Mouse (Mus musculus) ES-E14 (cell line): ENCODE measurements at regions not wholly inside any gene's neighbourhood (a gene's known extent, or its start where the extent isn't known, plus 50 kb on each side); places are given as distances from the start of the nearest gene placed in this dataset.

Experiments used
- DNase-seq: peaks from one replicate; pipeline ENCODE4 v3.0.0-alpha.2; 2013; ENCODE audit warnings: low read depth, low spot score
- H3K27ac ChIP-seq: 2 replicates; pipeline ENCODE4 v1.5.1; 2012; ENCODE audit warnings: low read depth, mild to moderate bottlenecking, low read length, moderate library complexity, mixed read lengths; ENCODE audit not compliant: poor library complexity, insufficient read depth, severe bottlenecking
- H3K36me3 ChIP-seq: 2 replicates; pipeline ENCODE4 v1.6.1; 2012; ENCODE audit warnings: mild to moderate bottlenecking, low read length, moderate library complexity, mixed read lengths; ENCODE audit not compliant: control insufficient read depth, poor library complexity, insufficient read depth, severe bottlenecking
- H3K4me1 ChIP-seq, 2 experiments: fragments of 150-350 bp in 1 of 2; sonication (generic) in 1 of 2; 2 replicates each; pipeline ENCODE4 v1.6.1; 2012; ENCODE audit warnings: low read length in 2 of 2, mild to moderate bottlenecking in 1 of 2, mixed read lengths in 1 of 2; ENCODE audit not compliant: control insufficient read depth in 2 of 2, insufficient read depth in 2 of 2, poor library complexity in 1 of 2
- H3K4me3 ChIP-seq, 2 experiments: fragments of 150-350 bp in 1 of 2; sonication (generic) in 1 of 2; 2 replicates each; pipeline ENCODE4 v1.5.1; 2012; ENCODE audit warnings: low read length in 2 of 2, low read depth in 1 of 2, mild to moderate bottlenecking in 1 of 2, mixed read lengths in 1 of 2; ENCODE audit not compliant: insufficient read depth in 1 of 2, poor library complexity in 1 of 2, severe bottlenecking in 1 of 2
- H3K9ac ChIP-seq: 2 replicates; pipeline ENCODE4 v1.6.1; 2012; ENCODE audit warnings: low read depth, mild to moderate bottlenecking, low read length, mixed read lengths; ENCODE audit not compliant: poor library complexity, insufficient read depth, severe bottlenecking
- H3K9me3 ChIP-seq: fragments of 150-350 bp; sonication (generic); 2 replicates; pipeline ENCODE4 v1.6.1; 2012; ENCODE audit warnings: low read depth, mild to moderate bottlenecking, low read length; ENCODE audit not compliant: control insufficient read depth, insufficient read depth
- CHD2 ChIP-seq: IDR thresholded peaks from 2 replicates; pipeline ENCODE4 v1.6.1; 2014; ENCODE audit warnings: mild to moderate bottlenecking, low read depth, low read length, inconsistent platforms
- HCFC1 ChIP-seq: IDR thresholded peaks from 2 replicates; pipeline ENCODE4 v1.6.1; 2012; ENCODE audit warnings: low read length, inconsistent platforms, borderline replicate concordance; ENCODE audit not compliant: insufficient read depth
- MAFK ChIP-seq: IDR thresholded peaks from 2 replicates; pipeline ENCODE4 v1.6.1; 2014; ENCODE audit warnings: mild to moderate bottlenecking, low read depth, low read length, inconsistent platforms; ENCODE audit not compliant: insufficient read depth
- ZC3H11A ChIP-seq: IDR thresholded peaks from 2 replicates; pipeline ENCODE4 v1.6.1; 2012; ENCODE audit warnings: low read depth, mild to moderate bottlenecking, inconsistent platforms, low read length, borderline replicate concordance
- ZNF384 ChIP-seq: IDR thresholded peaks from 2 replicates; pipeline ENCODE4 v1.6.1; 2012; ENCODE audit warnings: low read depth, low read length, inconsistent platforms
- in situ Hi-C, 2 experiments: fragments of 600-800 bp; cut with MboI; formaldehyde crosslinking; loops; one replicate each; pipeline ENCODE4 v1.15.1; 2025; ENCODE audit warnings: low sequenced_read_pairs in 2 of 2, inconsistent platforms in 1 of 2; ENCODE audit not compliant: unreplicated experiment in 2 of 2

- DNase-seq = no peak
- Histone ChIP-seq H3K9ac (no peak overlapping the region), H3K27ac (no peak overlapping the region), H3K4me1 (no peaks in the 10 kb centered on the region), H3K9me3 (no peaks in the 10 kb centered on the region), H3K4me3 (no peak overlapping the region), H3K36me3 (no peaks in the 10 kb centered on the region)
- TF ChIP-seq CHD2 = no peak
- no peak for TF ChIP-seq HCFC1
- no peak for TF ChIP-seq ZC3H11A
- TF ChIP-seq ZNF384 = no peak
- no peak for TF ChIP-seq MAFK
- in situ Hi-C loops = no loop called here
Measured at GRCm38 (mm10) chr16:76232680-76233079, 140.9 kb downstream of the Nrip1 start.

- Histone ChIP-seq H3K27ac (no peak overlapping the region), H3K4me1 (no peaks in the 10 kb centered on the region), H3K36me3 (no peaks in the 10 kb centered on the region), H3K9ac (no peak overlapping the region), H3K4me3 (no peak overlapping the region), H3K9me3 (no peaks in the 10 kb centered on the region)
- no peak for DNase-seq
- in situ Hi-C loops = no loop called here
- TF ChIP-seq MAFK = no peak
- TF ChIP-seq ZC3H11A = no peak
- TF ChIP-seq ZNF384 = no peak
- no peak for TF ChIP-seq HCFC1
- TF ChIP-seq CHD2 = no peak
Measured at GRCm38 (mm10) chr16:76232174-76232573, 141.5 kb downstream of the Nrip1 start.

DNA sequence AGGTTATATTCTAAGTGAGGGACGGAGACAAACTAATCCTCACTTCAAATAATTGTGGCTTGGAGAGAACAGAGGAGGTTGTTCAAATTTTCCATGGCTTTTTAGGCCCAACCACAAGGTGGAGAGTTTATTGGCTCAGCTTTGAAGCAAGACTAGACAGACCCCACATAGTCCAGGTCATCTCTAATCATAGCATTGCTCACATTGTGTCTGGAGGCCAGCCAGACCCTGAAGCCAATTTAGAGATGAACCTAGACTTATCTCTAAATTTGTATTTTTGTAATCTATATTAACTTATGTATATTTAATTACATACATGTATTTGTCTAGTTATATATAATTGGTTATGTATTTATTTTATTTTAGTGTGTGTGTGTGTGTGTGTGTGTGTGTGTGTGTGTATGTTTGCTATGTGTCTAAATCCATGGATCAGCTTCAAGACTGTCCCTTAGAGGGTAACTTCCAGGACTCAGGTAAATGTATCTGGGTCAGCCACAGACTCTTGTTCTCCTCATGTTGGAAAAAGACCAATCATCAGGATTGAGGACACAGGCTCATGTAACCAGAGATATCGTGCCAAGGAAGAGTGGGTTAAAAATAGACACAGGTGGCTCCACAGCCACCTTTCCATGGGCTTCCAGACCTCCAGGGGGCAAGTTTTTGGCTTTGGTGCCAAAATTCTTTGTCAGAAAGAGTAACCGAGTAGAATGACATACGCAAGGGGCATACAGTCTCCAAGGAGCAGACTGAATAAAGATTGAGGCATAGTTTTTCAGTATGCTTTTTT, 142.9 kb downstream of the Nrip1 start:
- in situ Hi-C loops = no loop called here
- TF ChIP-seq MAFK = no peak
- Histone ChIP-seq H3K4me3 (no peak overlapping the region), H3K9ac (no peak overlapping the region), H3K4me1 (no peaks in the 10 kb centered on the region; a peak in 1 of 4 replicates), H3K9me3 (no peaks in the 10 kb centered on the region), H3K27ac (no peak overlapping the region), H3K36me3 (no peaks in the 10 kb centered on the region)
- DNase-seq = no peak

DNA sequence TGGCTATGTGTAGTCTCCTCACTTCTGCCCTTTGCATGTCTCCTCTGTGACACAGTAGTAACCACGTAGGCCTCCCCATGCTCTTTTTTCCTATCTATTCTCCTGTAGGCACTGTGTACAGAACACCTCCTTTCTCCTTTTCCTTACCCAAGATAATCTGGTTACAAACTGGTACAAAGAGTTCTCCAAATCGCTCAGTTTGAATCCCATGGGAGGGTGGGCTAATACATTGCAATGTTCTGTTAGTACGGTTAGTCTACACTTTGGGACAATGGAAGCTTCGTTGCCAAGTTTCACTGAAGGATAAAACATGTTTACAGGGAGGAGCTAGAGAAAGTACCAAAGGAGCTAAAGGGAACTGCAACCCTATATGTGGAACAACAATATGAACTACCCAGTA, 145.2 kb downstream of the Nrip1 start:
- H3K27ac ChIP-seq = no peak overlapping the region
- H3K36me3 ChIP-seq = no peaks in the 10 kb centered on the region
- H3K9ac ChIP-seq = no peak overlapping the region
- no peak overlapping the region for H3K4me3 ChIP-seq
- DNase-seq = no peak
- H3K4me1 ChIP-seq = peaks cover 0 to 2% of the 10 kb centered on the region in 2 experiments; a peak in 1 of 4 replicates
- in situ Hi-C loops = no loop called here
- H3K9me3 ChIP-seq = no peaks in the 10 kb centered on the region
- TF ChIP-seq ZNF384 = no peak
- TF ChIP-seq ZC3H11A = no peak
- no peak for TF ChIP-seq MAFK
- no peak for TF ChIP-seq CHD2
- TF ChIP-seq HCFC1 = no peak

GRCm38 (mm10) chr16:76226446-76226845, 147.2 kb downstream of the Nrip1 start:
- in situ Hi-C loops = no loop called here
- H3K4me1 ChIP-seq = peaks cover 0 to 2% of the 10 kb centered on the region in 2 experiments; a peak in 1 of 4 replicates
- DNase-seq = no peak
- no peak overlapping the region for H3K4me3 ChIP-seq
- no peak overlapping the region for H3K27ac ChIP-seq
- H3K9me3 ChIP-seq = no peaks in the 10 kb centered on the region
- no peak for TF ChIP-seq HCFC1
- no peak for TF ChIP-seq ZC3H11A
- no peak for TF ChIP-seq MAFK
- no peak for TF ChIP-seq CHD2
- no peak for TF ChIP-seq ZNF384
- no peak overlapping the region for H3K9ac ChIP-seq
- H3K36me3 ChIP-seq = no peaks in the 10 kb centered on the region
